Mouse (Mus musculus): ENCODE measurements around the gene Cdc7. TPM values are rescaled to one million over a fixed set of nuclear protein-coding genes. Genes with fewer than 3 reads are reported as not detected.

Cdc7 gene
- total RNA-seq (2023), result 10 to 100 TPM in 1 of 2 experiments, 1 to 10 TPM in 1; 9.5 to 12.8 TPM

GRCm38 (mm10) chr5:106963584-106964512 lies at the start of gene Cdc7:
Cdc7 (plus strand) TSS chr5:106964322.

GRCm38 (mm10) chr5:106925488-106926368 lies 38.4 kb upstream of the Cdc7 start, which contains the start of gene Hfm1:
Hfm1 (minus strand) TSS chr5:106926321.

Other genes starting within 250 kb of the Cdc7 start
- not detected for gene Hfm1, start 38.0 kb upstream of the Cdc7 start, total RNA-seq (2023)